Mouse (Mus musculus) erythroblast, embryonic 14.5 days (primary cell): ENCODE results near the gene Slc16a14. TPM values are rescaled to one million over a fixed set of nuclear protein-coding genes. Genes with fewer than 3 reads are reported as not detected.

Experiments used
- H3K27me3 ChIP-seq: 2 replicates; pipeline ENCODE4 v1.6.1; 2012; ENCODE audit warnings: inconsistent platforms; ENCODE audit not compliant: control insufficient read depth
- H3K36me3 ChIP-seq: 2 replicates; pipeline ENCODE4 v1.6.1; 2012; ENCODE audit warnings: mild to moderate bottlenecking, inconsistent platforms; ENCODE audit not compliant: control insufficient read depth
- H3K4me1 ChIP-seq: 2 replicates; pipeline ENCODE4 v1.6.1; 2012; ENCODE audit warnings: inconsistent platforms; ENCODE audit not compliant: control insufficient read depth
- H3K4me3 ChIP-seq: replicated peaks from 2 replicates; pipeline ENCODE3; 2012; ENCODE audit warnings: moderate library complexity, mild to moderate bottlenecking, inconsistent platforms
- H3K9me3 ChIP-seq: 2 replicates; pipeline ENCODE4 v1.6.1; 2012; ENCODE audit warnings: low read length, inconsistent platforms, mixed read lengths; ENCODE audit not compliant: control insufficient read depth
- GATA1 ChIP-seq: IDR thresholded peaks from 2 replicates; pipeline ENCODE4 v1.6.1; 2012; ENCODE audit warnings: low read length, inconsistent platforms, mixed read lengths
- TAL1 ChIP-seq: IDR thresholded peaks from 3 replicates; pipeline ENCODE4 v1.6.1; 2012; ENCODE audit warnings: low read length, inconsistent platforms, mixed read lengths
- polyA plus RNA-seq: library from polyadenylated mRNA; stranded (reverse); fragments of >175 nt; gene quantifications from 2 replicates; pipeline ENCODE4 v1.2.3, GENCODE M21; 2012

The Slc16a14 gene
- polyA plus RNA-seq, 1 experiment = not detected

DNA sequence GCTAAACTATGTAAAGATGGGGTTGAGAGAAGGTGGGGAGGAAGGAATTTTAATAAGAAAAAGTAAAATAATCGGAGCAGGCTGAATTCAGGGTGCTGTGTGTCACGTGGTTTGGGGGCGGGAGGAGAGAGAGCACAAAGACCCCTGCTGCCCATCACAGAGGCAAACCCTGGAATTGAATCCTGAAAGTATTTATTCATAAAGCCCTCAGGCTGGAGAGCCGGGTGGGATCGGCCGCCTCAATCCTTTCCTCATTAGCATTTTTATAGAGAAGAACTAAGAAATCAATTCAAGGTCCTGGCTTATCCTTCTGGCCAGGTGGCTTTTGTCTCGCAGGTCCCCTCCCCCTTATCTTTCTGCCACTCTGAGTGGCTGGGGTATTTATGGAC is 44.9 kb downstream of the Slc16a14 start:
- Histone ChIP-seq H3K27me3 (no peaks in the 10 kb centered on the region), H3K4me3 (no peak overlapping the region)
- TF ChIP-seq GATA1 (no peak), TAL1 (no peak)

DNA sequence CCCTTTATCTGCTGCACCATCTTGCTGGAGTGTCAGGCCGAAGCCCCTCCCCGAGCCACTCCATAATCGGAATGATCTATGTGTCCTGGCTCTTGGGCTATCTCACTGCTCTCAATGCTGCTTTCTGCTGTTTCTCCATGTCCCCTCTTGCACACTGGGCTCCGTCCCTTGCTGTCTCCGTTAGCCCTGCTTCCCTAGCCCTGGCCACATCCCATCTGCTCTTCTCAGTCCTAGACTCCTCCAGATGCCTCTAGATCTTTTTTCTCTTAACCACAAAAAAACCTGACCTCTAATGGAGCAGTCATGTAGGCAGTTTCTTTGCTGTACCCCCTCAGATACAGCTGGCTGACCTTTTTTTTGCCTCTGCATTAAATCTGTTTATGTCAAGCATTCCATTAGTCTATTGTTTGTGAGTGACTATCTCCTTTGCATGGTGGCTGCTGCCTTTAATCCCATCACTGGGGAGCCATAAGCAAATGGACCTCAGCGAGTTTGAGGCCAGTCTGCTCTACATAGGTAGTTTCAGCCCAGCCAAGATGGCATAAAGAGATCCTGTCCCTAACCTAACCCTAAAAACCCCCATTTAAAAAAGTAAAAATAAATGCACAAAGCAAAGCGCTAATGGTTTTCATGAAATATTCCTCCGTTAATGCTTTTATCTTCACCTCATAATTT is 45.5 kb downstream of the Slc16a14 start:
- Histone ChIP-seq H3K36me3 (no peaks in the 10 kb centered on the region), H3K4me3 (no peak overlapping the region), H3K27me3 (no peaks in the 10 kb centered on the region), H3K9me3 (no peaks in the 10 kb centered on the region), H3K4me1 (no peaks in the 10 kb centered on the region)
- TF ChIP-seq TAL1 (no peak), GATA1 (no peak)

More for the DNA sequence above, 44.9 kb downstream of the Slc16a14 start:
- Histone ChIP-seq H3K36me3 (no peaks in the 10 kb centered on the region), H3K9me3 (no peaks in the 10 kb centered on the region), H3K4me1 (no peaks in the 10 kb centered on the region)

DNA sequence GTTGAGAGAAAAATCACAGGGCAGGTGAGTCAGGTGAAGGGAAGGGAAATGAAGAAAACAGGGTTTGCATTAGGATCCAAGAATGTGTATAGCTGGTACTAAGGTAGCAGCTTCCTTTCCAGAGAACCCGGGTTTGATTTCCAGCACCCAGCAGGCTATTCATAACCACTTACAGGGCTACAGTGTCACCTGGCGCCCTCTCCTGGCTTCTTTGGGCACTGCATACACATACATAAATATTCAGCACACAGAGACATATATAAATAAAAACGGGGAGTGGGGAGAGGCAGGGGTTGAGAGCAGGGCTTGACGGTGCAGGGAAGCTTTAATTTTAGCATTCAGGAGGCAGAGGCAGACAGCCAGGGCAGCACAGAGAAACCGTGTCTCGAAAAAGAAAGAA is 49.0 kb downstream of the Slc16a14 start:
- H3K27me3 ChIP-seq = no peaks in the 10 kb centered on the region

DNA sequence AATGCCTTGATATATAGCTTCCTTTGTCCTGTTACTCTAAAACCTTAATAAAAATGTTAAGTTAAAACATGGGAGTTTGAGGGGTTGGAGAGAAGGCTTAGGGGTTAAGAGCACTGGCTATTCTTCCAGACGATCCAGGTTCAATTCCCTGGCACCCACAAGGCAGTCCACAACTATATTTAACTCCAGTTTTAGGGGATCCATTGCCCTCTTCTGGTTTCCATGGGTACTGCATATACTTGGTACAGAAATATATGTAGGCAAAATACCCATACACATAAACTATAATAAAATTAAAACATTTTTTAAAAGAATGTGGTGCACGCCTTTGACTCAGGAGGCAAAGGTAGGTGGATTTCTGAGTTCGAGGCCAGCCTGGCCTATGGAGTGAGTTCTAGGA is 49.8 kb downstream of the Slc16a14 start:
- Histone ChIP-seq H3K36me3 (no peaks in the 10 kb centered on the region), H3K9me3 (no peaks in the 10 kb centered on the region), H3K4me3 (no peak overlapping the region), H3K4me1 (no peaks in the 10 kb centered on the region), H3K27me3 (no peaks in the 10 kb centered on the region)
- no peak for TF ChIP-seq TAL1
- no peak for TF ChIP-seq GATA1

More for the DNA sequence above, 49.0 kb downstream of the Slc16a14 start:
- TF ChIP-seq GATA1 (no peak), TAL1 (no peak)
- no peak overlapping the region for H3K4me3 ChIP-seq
- no peaks in the 10 kb centered on the region for H3K9me3 ChIP-seq
- no peaks in the 10 kb centered on the region for H3K36me3 ChIP-seq
- H3K4me1 ChIP-seq = no peaks in the 10 kb centered on the region

DNA sequence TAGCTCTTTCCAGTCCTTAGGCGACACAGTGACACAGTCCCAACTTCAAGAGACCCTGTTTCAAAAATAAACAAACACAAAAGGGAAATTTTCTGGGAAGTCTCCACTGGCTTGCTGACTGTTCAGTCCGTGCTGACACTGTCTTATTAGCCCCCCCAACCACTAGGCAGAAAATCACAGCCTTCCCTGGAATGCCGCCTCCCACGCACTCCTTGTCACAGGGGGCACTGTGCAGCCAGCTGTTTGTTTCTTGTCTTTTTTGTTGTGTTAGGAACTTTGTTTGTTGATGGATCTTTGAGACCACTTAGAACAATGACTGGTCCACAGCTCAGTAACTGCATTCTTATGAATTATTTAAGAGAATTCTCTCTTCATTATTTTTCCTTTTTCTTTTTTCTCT is 51.0 kb downstream of the Slc16a14 start:
- no peak for TF ChIP-seq TAL1
- no peak for TF ChIP-seq GATA1
- H3K36me3 ChIP-seq = no peaks in the 10 kb centered on the region
- H3K9me3 ChIP-seq = no peaks in the 10 kb centered on the region
- H3K27me3 ChIP-seq = no peaks in the 10 kb centered on the region
- H3K4me3 ChIP-seq = no peak overlapping the region
- H3K4me1 ChIP-seq = no peaks in the 10 kb centered on the region

DNA sequence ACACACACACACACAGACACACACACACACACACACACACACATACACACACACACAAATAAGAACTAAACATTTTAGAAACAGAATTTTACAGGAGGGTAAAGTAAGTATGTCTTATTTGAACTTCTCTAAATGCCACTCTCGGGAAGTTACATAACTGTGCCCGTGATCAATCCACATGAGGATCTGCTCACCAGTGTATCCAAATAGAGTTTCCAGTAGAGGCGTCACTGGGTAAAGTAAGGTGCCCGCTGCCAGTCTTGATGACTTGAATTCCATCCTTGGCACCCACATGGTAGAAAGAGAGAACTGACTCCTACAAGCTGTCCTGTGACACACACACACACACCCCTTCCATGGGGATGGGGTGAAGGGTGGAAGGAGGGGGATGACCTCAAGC is 52.0 kb downstream of the Slc16a14 start:
- Histone ChIP-seq H3K27me3 (no peaks in the 10 kb centered on the region), H3K4me1 (no peaks in the 10 kb centered on the region), H3K36me3 (no peaks in the 10 kb centered on the region), H3K4me3 (no peak overlapping the region), H3K9me3 (no peaks in the 10 kb centered on the region)
- no peak for TF ChIP-seq TAL1
- TF ChIP-seq GATA1 = no peak

DNA sequence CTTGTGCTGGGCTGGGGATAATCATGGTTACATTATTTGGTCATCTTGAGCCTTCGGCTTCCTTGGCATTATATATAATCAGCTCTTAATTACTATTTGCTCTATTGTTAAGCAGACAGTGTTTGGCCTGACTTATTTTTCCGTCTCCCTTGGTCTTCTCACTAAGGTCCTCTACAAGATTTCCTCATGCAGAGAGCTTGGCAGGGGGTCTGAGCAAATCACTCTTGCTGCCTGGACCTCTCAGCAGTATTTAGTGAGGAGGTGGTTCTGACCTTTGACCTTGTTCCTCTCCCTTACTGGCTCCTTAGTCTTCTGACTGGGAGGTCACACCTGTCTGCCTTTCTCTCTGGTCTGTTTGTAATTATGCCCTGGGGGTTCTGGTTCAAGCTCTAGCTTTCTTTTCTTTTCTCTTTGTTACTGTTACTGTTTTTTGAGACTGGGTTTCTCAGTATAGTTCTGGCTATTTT is 52.8 kb downstream of the Slc16a14 start:
- Histone ChIP-seq H3K4me3 (no peak overlapping the region), H3K4me1 (no peaks in the 10 kb centered on the region), H3K36me3 (no peaks in the 10 kb centered on the region), H3K27me3 (no peaks in the 10 kb centered on the region), H3K9me3 (no peaks in the 10 kb centered on the region)
- no peak for TF ChIP-seq TAL1
- no peak for TF ChIP-seq GATA1

DNA sequence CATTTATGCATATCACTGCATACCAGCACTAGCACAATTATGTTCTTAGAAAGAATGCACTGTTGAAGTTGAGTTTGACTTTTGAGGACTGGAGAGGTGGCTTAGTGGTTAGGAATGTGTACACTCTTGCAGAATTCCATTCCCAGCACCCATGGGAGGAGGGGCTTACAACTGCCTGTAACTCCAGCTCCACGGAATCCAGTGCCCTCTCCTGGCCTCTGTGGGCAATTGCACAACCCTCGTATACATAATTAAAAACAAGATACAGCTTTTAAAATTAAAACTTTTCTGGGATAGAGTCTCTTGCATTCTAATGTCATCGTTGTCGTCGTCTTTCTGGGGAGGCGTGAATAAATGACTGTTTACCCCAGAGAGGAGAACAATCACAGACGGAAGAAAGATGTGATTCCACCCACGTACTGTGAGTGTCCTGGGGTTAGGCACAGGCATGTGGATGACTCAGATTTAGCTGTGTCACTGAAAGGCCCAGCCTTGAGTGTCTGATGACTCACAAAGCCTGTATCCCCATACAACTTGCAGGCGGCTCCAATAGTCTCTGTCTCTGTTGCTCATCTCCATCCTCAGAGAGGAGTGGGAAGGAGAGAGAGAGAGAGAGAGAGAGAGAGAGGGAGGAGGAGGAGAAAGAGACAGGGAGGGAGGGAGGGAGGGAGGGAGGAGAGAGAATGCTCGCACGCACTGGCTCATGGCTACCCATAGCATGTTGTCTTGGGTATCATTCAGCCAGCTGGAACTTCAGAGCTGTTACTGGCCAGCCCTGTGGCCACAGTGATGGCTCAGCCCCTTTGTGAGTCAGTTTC is 53.5 kb downstream of the Slc16a14 start:
- H3K36me3 ChIP-seq = no peaks in the 10 kb centered on the region
- no peaks in the 10 kb centered on the region for H3K27me3 ChIP-seq
- no peaks in the 10 kb centered on the region for H3K4me1 ChIP-seq
- H3K4me3 ChIP-seq = no peak overlapping the region
- TF ChIP-seq TAL1 (no peak), GATA1 (no peak)
- H3K9me3 ChIP-seq = no peaks in the 10 kb centered on the region

DNA sequence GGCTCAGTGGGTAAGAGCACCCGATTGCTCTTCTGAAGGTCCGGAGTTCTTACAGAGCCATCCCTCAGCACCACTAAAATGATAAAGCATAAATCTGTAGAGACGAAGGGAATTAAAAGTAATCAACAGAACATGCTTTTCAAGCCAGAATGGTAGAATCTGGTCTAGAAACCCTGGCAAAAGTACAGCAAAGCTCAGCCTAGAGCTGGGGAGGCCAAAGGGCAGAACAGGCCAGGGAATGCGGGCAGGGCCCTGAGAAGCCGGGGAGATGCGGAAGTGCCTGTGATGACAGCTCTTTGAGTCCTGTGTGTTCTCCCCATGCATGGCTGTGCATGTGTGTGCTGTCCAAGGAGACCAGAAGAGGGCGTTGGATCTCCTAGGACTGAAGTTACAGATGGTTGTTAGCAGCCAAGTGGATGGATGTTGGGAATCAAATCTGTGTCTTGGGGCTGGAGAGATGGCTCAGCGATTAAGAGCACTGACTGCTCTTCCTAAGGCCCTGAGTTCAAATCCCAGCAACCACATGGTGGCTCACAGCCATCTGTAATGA is 55.3 kb downstream of the Slc16a14 start:
- no peaks in the 10 kb centered on the region for H3K9me3 ChIP-seq
- no peaks in the 10 kb centered on the region for H3K4me1 ChIP-seq
- no peaks in the 10 kb centered on the region for H3K36me3 ChIP-seq
- H3K27me3 ChIP-seq = no peaks in the 10 kb centered on the region
- H3K4me3 ChIP-seq = no peak overlapping the region
- TF ChIP-seq GATA1 (no peak), TAL1 (no peak)
